Mouse (Mus musculus): ENCODE measurements around the gene Gm47985.
"Not testable (repeated sequence)": the region's sequence is repeated elsewhere in the genome, so short reads cannot be mapped to it uniquely, and the experiment has no call there.

Gm47985 gene

GRCm38 (mm10) chr1:151182266-151182665 lies at the start of gene Gm47985:
Gene Gm47985 (plus strand): TSS chr1:151182537.
- not testable (repeated sequence) for DNase-seq (ENCODE audit: low spot score)

GRCm38 (mm10) chr1:151132686-151133085 lies 49.7 kb upstream of the Gm47985 start:
- no peak for DNase-seq (ENCODE audit: low spot score)

- no peak for DNase-seq (ENCODE audit: low spot score)
Observed at GRCm38 (mm10) chr1:151138388-151138787, 43.9 kb upstream of the Gm47985 start.

GRCm38 (mm10) chr1:151140956-151141355 lies 41.4 kb upstream of the Gm47985 start:
- no peak for DNase-seq (ENCODE audit: low spot score)

- no peak for DNase-seq (ENCODE audit: low spot score)
Observed at GRCm38 (mm10) chr1:151144471-151145146, 37.7 kb upstream of the Gm47985 start.

- DNase-seq (ENCODE audit: low spot score): no peak
Observed at GRCm38 (mm10) chr1:151147801-151148200, 34.5 kb upstream of the Gm47985 start.

GRCm38 (mm10) chr1:151150211-151150610 lies 32.1 kb upstream of the Gm47985 start:
- DNase-seq (ENCODE audit: low spot score): no peak

GRCm38 (mm10) chr1:151151089-151151488 lies 31.2 kb upstream of the Gm47985 start:
- DNase-seq (ENCODE audit: low spot score): no peak

- DNase-seq (ENCODE audit: low spot score): no peak
Observed at GRCm38 (mm10) chr1:151153056-151153652, 29.2 kb upstream of the Gm47985 start.

GRCm38 (mm10) chr1:151154131-151154530 lies 28.2 kb upstream of the Gm47985 start:
- DNase-seq (ENCODE audit: low spot score): not testable (repeated sequence)

GRCm38 (mm10) chr1:151156129-151156528 lies 26.2 kb upstream of the Gm47985 start:
- no peak for DNase-seq (ENCODE audit: low spot score)

- no peak for DNase-seq (ENCODE audit: low spot score)
Observed at GRCm38 (mm10) chr1:151156777-151157632, 25.3 kb upstream of the Gm47985 start.

GRCm38 (mm10) chr1:151157963-151158856 lies 24.1 kb upstream of the Gm47985 start:
- no peak for DNase-seq (ENCODE audit: low spot score)

- DNase-seq (ENCODE audit: low spot score): no peak
Observed at GRCm38 (mm10) chr1:151158857-151159510, 23.4 kb upstream of the Gm47985 start.

GRCm38 (mm10) chr1:151166031-151166430 lies 16.3 kb upstream of the Gm47985 start:
- no peak for DNase-seq (ENCODE audit: low spot score)

- DNase-seq (ENCODE audit: low spot score): no peak
Observed at GRCm38 (mm10) chr1:151167297-151168047, 14.9 kb upstream of the Gm47985 start.

- DNase-seq (ENCODE audit: low spot score): no peak
Observed at GRCm38 (mm10) chr1:151168637-151169036, 13.7 kb upstream of the Gm47985 start.

GRCm38 (mm10) chr1:151171572-151172461 lies 10.5 kb upstream of the Gm47985 start:
- peak; percentile 44 for DNase-seq (ENCODE audit: low spot score)
